Mouse (Mus musculus) lung, postnatal 4 days (tissue): Measurements from ENCODE around the gene Speer4b.
"Not testable (repeated sequence)": the region's sequence is repeated elsewhere in the genome, so short reads cannot be mapped to it uniquely, and the experiment has no call there.

Source experiments
- DNase-seq, 2 experiments: peaks; one replicate each; pipeline ENCODE4 v3.0.0; 2021

The Speer4b gene

DNA sequence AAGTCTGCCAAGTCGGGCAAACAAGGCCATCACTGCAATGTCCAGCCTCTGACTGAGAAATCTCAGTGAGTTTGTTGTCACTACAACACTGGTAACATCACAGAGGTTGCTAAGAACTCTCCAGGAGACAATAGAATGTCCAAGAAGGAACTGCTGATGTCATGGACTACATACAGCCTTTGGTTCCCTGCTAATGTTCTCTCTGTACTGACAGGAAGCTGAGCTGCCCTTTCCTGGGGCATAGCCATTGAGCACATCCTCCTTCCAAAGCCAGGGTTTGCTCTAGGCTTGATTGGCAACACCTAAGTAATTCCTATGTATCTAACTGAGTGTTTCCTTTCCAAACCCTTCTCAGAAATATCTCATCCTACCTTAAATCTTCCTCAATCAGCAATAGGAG lies at the start of gene Speer4b:
Speer4b (minus strand) TSS at position 101 of the 400 bp plus-strand sequence.
- DNase-seq = not testable (repeated sequence)

DNA sequence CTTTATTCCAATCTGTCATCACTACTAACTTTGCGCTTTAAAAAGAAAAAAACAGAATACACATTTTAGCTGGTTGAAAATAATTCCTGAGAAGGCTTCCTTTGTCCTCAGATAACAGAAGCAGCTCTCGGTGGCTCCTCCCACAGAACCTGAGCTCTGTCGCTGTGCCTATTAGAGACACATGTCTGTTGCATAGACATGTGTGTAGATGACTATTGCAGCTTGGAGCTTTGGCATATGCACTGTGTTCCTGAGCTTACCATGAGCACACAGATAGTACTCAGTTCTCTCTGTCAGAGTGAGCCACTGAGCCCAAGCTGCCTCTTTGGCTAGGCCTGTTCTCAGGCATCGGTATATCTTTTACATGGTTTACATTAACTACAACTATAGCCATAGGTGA lies 48.1 kb upstream of the Speer4b start:
- no peak for DNase-seq

- peak in 1 of 2 experiments; percentile 6 for DNase-seq
Observed at GRCm38 (mm10) chr5:27544816-27545270, 43.6 kb upstream of the Speer4b start.

GRCm38 (mm10) chr5:27526906-27527305 lies 25.7 kb upstream of the Speer4b start:
- no peak for DNase-seq

GRCm38 (mm10) chr5:27518716-27519115 lies 17.5 kb upstream of the Speer4b start:
- no peak for DNase-seq

DNA sequence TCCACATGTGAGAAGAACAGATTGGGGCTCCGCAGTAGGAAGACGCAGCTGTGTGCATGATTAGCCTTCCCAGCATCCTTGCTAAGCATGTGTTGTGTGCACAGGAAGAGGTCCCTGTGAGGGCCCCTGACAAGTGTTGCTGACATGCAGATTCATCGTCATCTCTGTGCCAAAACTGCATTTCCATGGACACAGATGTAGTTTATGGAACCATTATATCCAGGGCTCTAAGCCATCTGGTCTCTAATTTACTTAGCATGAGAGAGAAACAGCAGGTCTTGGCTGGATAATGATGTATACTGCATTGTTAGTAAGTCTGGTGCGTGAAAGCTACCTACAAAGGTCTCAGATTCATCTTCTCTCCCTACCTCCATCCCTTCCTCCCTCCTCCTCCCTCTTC lies 10.3 kb downstream of the Speer4b start:
- DNase-seq = no peak

DNA sequence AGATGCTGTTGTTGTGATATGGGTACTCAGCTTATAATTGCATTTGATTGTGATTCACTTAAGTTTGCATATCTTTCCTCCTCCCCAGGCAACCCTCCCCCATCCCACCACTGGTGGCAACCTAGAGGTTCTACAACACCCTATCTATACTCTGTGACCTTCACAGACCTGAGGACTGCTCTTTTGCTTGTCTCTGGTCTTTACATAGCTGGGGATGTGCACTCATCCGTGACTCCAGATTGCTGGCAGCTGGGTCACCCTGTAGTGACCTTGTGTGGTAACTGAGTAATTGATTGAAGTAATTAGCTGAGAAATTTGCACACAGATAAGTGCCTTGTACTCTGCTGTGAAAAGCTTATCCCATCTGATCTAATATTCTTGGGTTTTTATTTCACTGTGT lies 15.1 kb downstream of the Speer4b start:
- DNase-seq = no peak

DNA sequence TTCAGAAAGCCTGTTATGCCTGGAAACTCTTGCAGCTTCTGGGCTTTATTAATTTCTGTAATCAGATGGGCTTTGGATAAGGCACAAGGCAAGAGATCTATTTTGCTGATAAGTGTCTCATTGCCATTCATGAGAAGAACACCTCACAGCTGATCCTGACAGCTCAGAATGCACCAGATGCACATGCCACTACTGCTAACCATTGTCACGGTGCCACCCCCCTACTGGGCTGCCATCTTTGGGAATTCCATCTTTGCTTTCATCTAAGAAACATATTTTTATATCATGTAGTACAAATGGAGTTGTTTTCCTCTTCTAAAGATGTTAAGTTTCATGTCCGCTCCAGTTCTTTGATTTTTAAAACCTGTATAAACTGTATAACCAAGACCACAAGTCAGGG lies 19.5 kb downstream of the Speer4b start:
- no peak for DNase-seq

DNA sequence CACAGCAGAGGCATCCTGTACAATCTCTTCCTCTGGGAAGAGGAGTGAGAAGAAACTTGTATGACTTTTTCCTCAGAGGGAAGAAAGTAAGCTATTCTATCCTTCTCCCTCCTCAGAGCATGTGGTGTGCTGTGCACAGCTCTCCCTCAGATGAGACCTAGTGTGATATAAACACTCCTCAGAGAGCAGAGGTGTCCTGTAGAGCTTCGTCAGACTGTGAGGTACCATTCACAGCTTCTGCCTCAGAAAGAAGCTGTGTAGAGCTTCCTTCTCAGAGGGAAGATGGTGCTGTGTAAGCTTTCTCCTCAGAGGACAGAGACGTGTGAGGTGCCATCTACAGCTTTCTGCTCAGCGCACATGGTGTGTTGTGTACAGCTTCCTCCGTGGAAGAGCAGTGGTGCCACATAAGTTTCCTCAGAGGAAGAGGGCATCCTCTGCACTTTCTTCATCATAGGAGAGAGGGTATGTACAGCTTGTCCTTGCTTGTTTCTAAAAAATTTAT lies 26.2 kb downstream of the Speer4b start:
- no peak for DNase-seq

GRCm38 (mm10) chr5:27457686-27458085 lies 43.6 kb downstream of the Speer4b start:
- DNase-seq = no peak

- DNase-seq = no peak
Observed at GRCm38 (mm10) chr5:27456981-27457380, 44.3 kb downstream of the Speer4b start.

- no peak for DNase-seq
Observed at GRCm38 (mm10) chr5:27454386-27454785, 46.9 kb downstream of the Speer4b start.

DNA sequence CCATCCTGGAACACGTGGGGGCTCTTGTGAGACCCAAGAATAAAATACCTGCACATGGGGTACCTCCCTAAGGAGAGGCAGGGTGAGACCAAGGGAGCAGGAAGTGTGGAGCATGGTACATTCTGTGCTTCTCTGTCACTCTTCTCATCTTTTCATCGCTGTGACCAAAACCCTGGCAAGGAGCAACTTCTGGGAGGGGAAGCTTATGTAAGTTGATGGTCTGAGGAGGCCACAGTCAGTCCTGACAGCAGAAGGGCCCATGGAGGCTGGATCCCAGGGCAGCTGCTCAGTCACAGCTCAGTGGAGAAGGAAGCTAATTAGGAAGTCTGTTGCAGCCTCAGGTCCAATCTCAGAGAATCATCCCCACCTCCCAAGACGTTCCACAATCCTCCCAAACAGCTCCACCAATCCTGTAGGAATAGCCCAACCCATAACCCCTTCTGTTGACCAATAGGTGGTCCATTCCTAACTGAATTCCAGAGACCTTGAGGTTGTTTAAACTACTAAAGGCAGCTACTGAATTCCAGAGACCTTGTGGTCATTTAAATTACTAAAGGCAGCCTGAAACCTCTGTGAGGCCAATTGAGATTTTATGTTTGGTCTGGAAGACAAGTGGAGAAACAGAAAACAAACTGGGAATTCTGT lies 47.9 kb downstream of the Speer4b start:
- no peak for DNase-seq
